Mouse (Mus musculus) hindbrain, postnatal 0 days (tissue): ENCODE results near the gene Zfp68. TPM values are rescaled to one million over a fixed set of nuclear protein-coding genes. Genes with fewer than 3 reads are reported as not detected.
A peak's percentile ranks its signal among the peaks of the same experiment; 100 is the strongest.

Experiments
- ATAC-seq: fragments of 200-750 bp; cut with Nextera tagmentation; 2 replicates; pipeline ENCODE4 v1.8.0; 2017; ENCODE audit warnings: mild to moderate bottlenecking, moderate TSS enrichment, moderate library complexity
- DNase-seq: peaks from one replicate; pipeline ENCODE4 v3.0.0-alpha.2; 2015; ENCODE audit warnings: low spot score
- H3K27ac ChIP-seq: fragments of 300-500 bp; sonication (generic); 2 replicates; pipeline ENCODE4 v1.5.1; 2014; ENCODE audit warnings: mild to moderate bottlenecking
- H3K27me3 ChIP-seq: fragments of 300-500 bp; sonication (generic); 2 replicates; pipeline ENCODE4 v1.6.1; 2014; ENCODE audit warnings: low read length, mixed read lengths; ENCODE audit not compliant: insufficient read depth
- H3K36me3 ChIP-seq: fragments of 300-500 bp; sonication (generic); 2 replicates; pipeline ENCODE4 v1.6.1; 2014; ENCODE audit warnings: low read length, mixed read lengths; ENCODE audit not compliant: insufficient read depth
- H3K4me1 ChIP-seq: fragments of 300-500 bp; sonication (generic); 2 replicates; pipeline ENCODE4 v1.6.1; 2014; ENCODE audit warnings: antibody characterized with exemption, low read length, mixed read lengths; ENCODE audit not compliant: insufficient read depth
- H3K4me2 ChIP-seq: fragments of 300-500 bp; sonication (generic); 2 replicates; pipeline ENCODE4 v1.6.1; 2014; ENCODE audit warnings: low read depth, mild to moderate bottlenecking, low read length, moderate library complexity, mixed read lengths
- H3K4me3 ChIP-seq: fragments of 300-500 bp; sonication (generic); 2 replicates; pipeline ENCODE4 v1.5.1; 2014; ENCODE audit warnings: low read length
- H3K9ac ChIP-seq: fragments of 300-500 bp; sonication (generic); replicated peaks from 2 replicates; pipeline ENCODE4 v1.6.1; 2014; ENCODE audit warnings: mild to moderate bottlenecking, low read length, moderate library complexity, mixed read lengths
- H3K9me3 ChIP-seq: fragments of 300-500 bp; sonication (generic); 2 replicates; pipeline ENCODE4 v1.6.1; 2016; ENCODE audit warnings: low read length, mixed read lengths
- CTCF ChIP-seq: IDR thresholded peaks from 2 replicates; pipeline ENCODE4 v1.5.1; 2016; ENCODE audit warnings: antibody characterized with exemption, control low read depth, low read depth
- WGBS: fragments of 180-500 bp; shearing (Covaris S2); extraction: QIAGEN DNeasy Blood & Tissue Kit; methylation state at CpG from one replicate; pipeline ENCODE4 v1.1.7; 2014; 5-methylcytosine and 5-hydroxymethylcytosine counted together
- polyA plus RNA-seq: library from polyadenylated mRNA; unstranded; fragments of >200 nt; fragmentation: Nextera tagmentation; extraction: Ambion mirVana; gene quantifications from 2 replicates; pipeline ENCODE4 v1.2.1, GENCODE M21; 2015
- total RNA-seq: library from RNA; depleted of rRNA; stranded (reverse); fragments of >200 nt; gene quantifications from 2 replicates; pipeline ENCODE4 v1.2.3, GENCODE M21; 2014

Zfp68 gene
- total and polyA plus RNA-seq, 2 experiments from 2014 or later, result 36.6 to 43.3 TPM

- ATAC-seq, result no peak
- 94% methylated on average over 3 of the region's 3 CpGs for WGBS
These were observed 22.2 kb upstream of the Zfp68 start for GRCm38 (mm10) chr5:138641761-138642160.

GRCm38 (mm10) chr5:138641081-138641480 is 21.5 kb upstream of the Zfp68 start:
- 96% methylated on average over 3 of the region's 3 CpGs for WGBS
- no peak for ATAC-seq

More at GRCm38 (mm10) chr5:138641761-138642160, 22.2 kb upstream of the Zfp68 start:
- H3K27me3 ChIP-seq, result no peaks in the 10 kb centered on the region
- no peak overlapping the region for H3K9ac ChIP-seq
- H3K9me3 ChIP-seq, result no peaks in the 10 kb centered on the region
- DNase-seq, result no peak
- H3K4me3 ChIP-seq, result no peak overlapping the region
- H3K27ac ChIP-seq, result no peak overlapping the region
- no peak for TF ChIP-seq CTCF
- H3K4me2 ChIP-seq, result no peak overlapping the region
- no peaks in the 10 kb centered on the region for H3K4me1 ChIP-seq
- peaks cover 19% of the 10 kb centered on the region for H3K36me3 ChIP-seq

DNA sequence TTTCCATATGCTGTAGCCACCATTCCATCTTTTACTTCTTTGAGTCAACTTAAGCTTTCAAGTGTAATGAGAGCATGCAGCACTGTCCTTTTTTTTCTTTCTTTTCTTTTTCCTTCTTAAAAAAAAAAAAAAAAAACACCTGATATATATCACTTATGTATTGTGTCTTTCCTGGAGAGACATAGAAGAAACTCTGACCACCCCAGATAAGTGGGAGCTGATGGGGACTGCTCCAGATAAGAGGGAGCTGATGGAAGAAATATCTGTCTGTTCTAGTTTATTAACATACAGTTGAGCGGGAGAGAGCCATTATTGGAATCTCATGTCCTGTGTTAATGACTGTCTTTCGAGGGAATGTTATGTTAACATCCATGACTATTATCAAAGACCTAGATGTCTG is 16.9 kb upstream of the Zfp68 start:
- 96% methylated on average over 2 of the region's 2 CpGs for WGBS
- H3K27me3 ChIP-seq, result no peaks in the 10 kb centered on the region
- ATAC-seq (no peak), DNase-seq (no peak)
- H3K36me3 ChIP-seq, result peaks cover 13% of the 10 kb centered on the region; the same call in 1 of the 2 replicates
- H3K4me2 ChIP-seq, result no peak overlapping the region
- TF ChIP-seq CTCF, result no peak
- no peaks in the 10 kb centered on the region for H3K9me3 ChIP-seq
- no peak overlapping the region for H3K27ac ChIP-seq
- no peaks in the 10 kb centered on the region for H3K4me1 ChIP-seq
- no peak overlapping the region for H3K4me3 ChIP-seq
- no peak overlapping the region for H3K9ac ChIP-seq

More at GRCm38 (mm10) chr5:138641081-138641480, 21.5 kb upstream of the Zfp68 start:
- Histone ChIP-seq H3K4me1 (no peaks in the 10 kb centered on the region), H3K36me3 (peaks cover 16% of the 10 kb centered on the region), H3K4me3 (no peak overlapping the region), H3K27me3 (no peaks in the 10 kb centered on the region), H3K9ac (no peak overlapping the region), H3K9me3 (no peaks in the 10 kb centered on the region), H3K4me2 (no peak overlapping the region), H3K27ac (no peak overlapping the region)
- no peak for DNase-seq
- TF ChIP-seq CTCF, result no peak

DNA sequence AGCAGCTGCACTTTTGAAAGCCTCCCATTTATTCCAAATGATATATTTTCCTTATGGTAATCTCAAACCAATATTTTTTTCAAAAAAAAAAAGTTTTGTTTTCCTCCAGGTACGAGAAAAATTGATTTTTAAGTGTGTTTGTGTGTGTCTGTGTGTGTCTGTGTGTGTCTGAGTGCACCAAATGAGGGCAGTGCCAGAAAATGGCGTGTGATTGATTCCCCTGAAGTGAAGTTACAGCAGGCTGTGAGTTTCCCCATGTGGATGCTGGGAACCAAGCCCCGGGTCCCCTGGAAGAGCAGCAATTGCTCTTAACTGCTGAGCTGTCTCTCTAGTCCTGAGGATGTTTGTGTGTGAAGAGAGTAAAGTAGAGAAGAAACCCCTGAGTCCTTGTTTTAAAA is 3.9 kb upstream of the Zfp68 start:
- Histone ChIP-seq H3K36me3 (no peaks in the 10 kb centered on the region), H3K27ac (peak overlapping the region; percentile 96), H3K4me2 (peak overlapping the region; percentile 74), H3K4me1 (peaks cover 17% of the 10 kb centered on the region; the same call in 1 of the 2 replicates), H3K9ac (peak overlapping the region; percentile 93), H3K27me3 (no peaks in the 10 kb centered on the region), H3K4me3 (peak overlapping the region; percentile 76), H3K9me3 (no peaks in the 10 kb centered on the region)
- no peak for TF ChIP-seq CTCF
- DNase-seq (peak; percentile 32), ATAC-seq (no peak)
- WGBS, result 9% methylated on average over 3 of the region's 3 CpGs

DNA sequence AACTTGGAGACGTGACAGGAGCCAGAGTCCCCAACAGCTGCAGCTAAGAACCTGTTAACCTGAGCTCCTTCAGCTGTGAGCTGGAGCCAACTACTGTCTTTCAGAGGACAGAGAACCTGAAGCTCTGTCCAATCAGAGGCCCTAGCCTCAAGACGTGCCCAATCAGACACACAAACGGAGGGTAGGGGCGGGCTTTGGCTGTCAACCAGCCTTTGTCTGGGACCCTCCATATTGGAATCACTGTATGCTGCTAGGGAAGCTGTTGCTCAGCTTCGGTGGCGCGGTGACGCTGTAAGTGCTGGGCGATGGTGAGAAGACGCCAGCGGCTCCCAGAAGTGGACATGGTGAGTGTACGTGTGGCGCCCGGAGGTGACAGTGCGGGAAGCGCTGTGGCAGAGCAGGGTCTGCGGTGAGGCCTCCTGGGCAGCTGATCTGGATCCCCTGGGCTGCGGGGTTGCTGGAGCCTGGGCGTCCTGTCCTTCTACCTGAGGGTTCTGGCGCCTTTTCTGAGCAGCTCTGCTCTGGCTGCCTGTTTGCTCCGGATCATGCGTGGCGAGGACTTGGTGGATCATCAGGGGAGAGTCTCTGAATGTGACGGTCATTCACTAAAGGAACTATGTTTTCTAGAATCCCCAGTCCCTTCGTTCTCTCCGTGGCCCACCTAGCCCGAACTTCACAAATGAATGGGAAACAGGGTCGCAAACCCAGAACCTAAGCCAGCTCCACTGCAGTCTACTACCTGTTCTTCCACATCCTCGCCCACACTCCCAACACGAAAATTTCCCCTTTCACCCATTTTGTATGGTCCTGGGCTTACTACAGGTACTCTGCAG is 3.3 kb upstream of the Zfp68 start, which contains the start of gene A430033K04Rik:
TSS of gene A430033K04Rik (plus strand) at position 215 of the 833 bp plus-strand sequence.
- TF ChIP-seq CTCF, result peak; percentile 15; the same call in 1 of the 2 replicates
- ATAC-seq (peak; percentile 95), DNase-seq (peak; percentile 97)
- peaks cover 19% of the 10 kb centered on the region; the same call in 1 of the 2 replicates for H3K4me1 ChIP-seq
- H3K4me2 ChIP-seq, result peak within 1 kb of the TSS; percentile 74
- WGBS, result 1% methylated on average over 30 of the region's 30 CpGs
- H3K36me3 ChIP-seq, result no peaks in the 10 kb centered on the region
- no peaks in the 10 kb centered on the region for H3K9me3 ChIP-seq
- H3K4me3 ChIP-seq, result peak within 1 kb of the TSS; percentile 76
- peak within 1 kb of the TSS; percentile 93 for H3K9ac ChIP-seq
- H3K27ac ChIP-seq, result peak within 1 kb of the TSS; percentile 96
- no peaks in the 10 kb centered on the region for H3K27me3 ChIP-seq

GRCm38 (mm10) chr5:138620836-138621235 is 1.3 kb upstream of the Zfp68 start:
- H3K4me1 ChIP-seq, result peaks cover 19% of the 10 kb centered on the region; the same call in 1 of the 2 replicates
- no peak overlapping the region for H3K4me2 ChIP-seq
- no peak overlapping the region for H3K27ac ChIP-seq
- no peak overlapping the region for H3K9ac ChIP-seq
- ATAC-seq, result no peak
- no peaks in the 10 kb centered on the region for H3K27me3 ChIP-seq
- peaks cover 11% of the 10 kb centered on the region; the same call in 1 of the 2 replicates for H3K36me3 ChIP-seq
- WGBS, result 61% methylated on average over 5 of the region's 5 CpGs
- DNase-seq, result no peak
- TF ChIP-seq CTCF, result no peak
- H3K9me3 ChIP-seq, result peaks cover 12% of the 10 kb centered on the region; the same call in 1 of the 2 replicates
- no peak overlapping the region for H3K4me3 ChIP-seq
